Mouse (Mus musculus): ENCODE results near the gene Cfap300. TPM values are rescaled to one million over a fixed set of nuclear protein-coding genes. Genes with fewer than 3 reads are reported as not detected.

Gene Cfap300
- polyA plus RNA-seq, 1 experiment from 2014 or later, result 14.6 TPM

DNA sequence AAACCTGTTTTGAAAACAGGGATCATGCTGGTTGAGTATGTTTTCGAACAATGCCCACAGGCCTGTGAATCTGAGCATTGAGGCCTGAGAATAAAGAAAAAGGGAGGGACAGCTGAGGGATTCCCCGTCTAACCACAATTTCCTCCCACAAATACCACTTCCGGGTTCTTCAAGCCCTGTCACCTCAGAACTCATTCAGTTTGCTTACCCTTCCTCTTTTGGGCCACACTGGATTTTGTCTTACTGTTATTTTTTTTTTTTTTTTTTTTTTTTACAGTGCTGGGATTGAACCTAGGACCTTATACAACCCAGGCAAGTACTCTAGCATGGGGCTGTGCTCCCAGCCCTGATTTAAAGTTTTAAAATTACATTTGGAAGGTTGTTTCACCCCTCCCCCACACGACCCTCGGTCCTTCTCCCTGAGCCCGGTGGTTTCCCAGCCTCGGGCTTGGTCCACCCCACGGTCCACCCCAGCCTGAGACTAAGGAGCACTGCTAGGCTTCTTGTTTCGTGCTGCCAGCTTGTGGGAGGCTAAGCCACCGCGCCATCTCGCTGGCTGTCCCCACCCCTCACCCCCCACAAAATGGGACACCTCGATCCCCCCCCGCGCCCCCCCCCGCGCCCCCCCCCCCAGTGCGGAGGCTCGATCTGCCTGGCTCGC, 25.2 kb downstream of the Cfap300 start:
- Histone ChIP-seq H3K9ac (replicated peaks) (no peak overlapping the region), H3K9me3 (replicated peaks) (no peaks in the 10 kb centered on the region), H3K27ac (replicated peaks) (no peak overlapping the region), H3K4me1 (no peaks in the 10 kb centered on the region), H3K4me2 (no peak overlapping the region), H3K4me3 (replicated peaks) (no peak overlapping the region), H3K27me3 (replicated peaks) (no peaks in the 10 kb centered on the region), H3K36me3 (peaks cover 3% of the 10 kb centered on the region; the same call in 1 of the 2 replicates)
- 61% methylated on average over 15 of the region's 20 CpGs for WGBS
- ATAC-seq (ENCODE audit: low FRiP score), result no peak

DNA sequence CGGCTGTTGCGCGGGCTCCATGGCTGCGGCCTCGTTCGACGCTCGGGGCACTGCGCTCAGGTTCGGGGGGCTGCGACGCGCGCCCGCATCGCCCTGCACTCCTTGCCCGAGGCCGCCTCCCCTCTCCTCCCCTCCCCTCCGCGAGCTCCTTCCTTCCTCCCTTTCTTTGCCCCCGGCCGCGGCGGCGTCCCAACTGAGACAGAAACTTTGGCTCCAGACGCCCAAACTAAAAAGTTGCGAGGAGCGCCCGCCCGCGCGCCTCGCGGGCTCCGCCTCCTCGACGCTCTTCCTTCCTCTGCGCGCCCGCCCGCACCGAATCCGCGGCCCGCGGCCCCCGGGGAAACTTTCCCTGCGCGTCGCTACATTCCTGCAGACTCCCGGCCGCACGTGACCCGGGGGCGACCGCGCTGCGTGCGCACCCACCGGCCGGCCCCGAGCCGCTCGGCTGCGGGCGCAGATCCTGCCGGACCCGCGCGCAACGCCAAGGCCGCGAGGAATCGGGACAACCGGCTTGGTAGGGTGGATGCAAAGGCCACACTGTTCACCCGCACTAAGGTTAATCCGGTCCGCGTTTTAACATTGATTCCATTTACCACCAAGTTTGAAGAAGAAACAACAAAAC, 38.1 kb downstream of the Cfap300 start, which contains the start of gene Yap1:
Gene Yap1, minus strand, starts transcription at position 227 of the 622 bp plus-strand sequence.
- Histone ChIP-seq H3K27me3 (replicated peaks) (no peaks in the 10 kb centered on the region), H3K4me1 (peaks cover 22% of the 10 kb centered on the region), H3K9me3 (replicated peaks) (no peaks in the 10 kb centered on the region), H3K36me3 (no peaks in the 10 kb centered on the region), H3K27ac (replicated peaks) (peak within 1 kb of the TSS; percentile 87), H3K4me3 (replicated peaks) (peak within 1 kb of the TSS; percentile 75), H3K4me2 (peak within 1 kb of the TSS; percentile 94), H3K9ac (replicated peaks) (peak within 1 kb of the TSS; percentile 64)
- peak; percentile 80 for ATAC-seq (ENCODE audit: low FRiP score)
- under 1% methylated on average over 76 of the region's 79 CpGs for WGBS

DNA sequence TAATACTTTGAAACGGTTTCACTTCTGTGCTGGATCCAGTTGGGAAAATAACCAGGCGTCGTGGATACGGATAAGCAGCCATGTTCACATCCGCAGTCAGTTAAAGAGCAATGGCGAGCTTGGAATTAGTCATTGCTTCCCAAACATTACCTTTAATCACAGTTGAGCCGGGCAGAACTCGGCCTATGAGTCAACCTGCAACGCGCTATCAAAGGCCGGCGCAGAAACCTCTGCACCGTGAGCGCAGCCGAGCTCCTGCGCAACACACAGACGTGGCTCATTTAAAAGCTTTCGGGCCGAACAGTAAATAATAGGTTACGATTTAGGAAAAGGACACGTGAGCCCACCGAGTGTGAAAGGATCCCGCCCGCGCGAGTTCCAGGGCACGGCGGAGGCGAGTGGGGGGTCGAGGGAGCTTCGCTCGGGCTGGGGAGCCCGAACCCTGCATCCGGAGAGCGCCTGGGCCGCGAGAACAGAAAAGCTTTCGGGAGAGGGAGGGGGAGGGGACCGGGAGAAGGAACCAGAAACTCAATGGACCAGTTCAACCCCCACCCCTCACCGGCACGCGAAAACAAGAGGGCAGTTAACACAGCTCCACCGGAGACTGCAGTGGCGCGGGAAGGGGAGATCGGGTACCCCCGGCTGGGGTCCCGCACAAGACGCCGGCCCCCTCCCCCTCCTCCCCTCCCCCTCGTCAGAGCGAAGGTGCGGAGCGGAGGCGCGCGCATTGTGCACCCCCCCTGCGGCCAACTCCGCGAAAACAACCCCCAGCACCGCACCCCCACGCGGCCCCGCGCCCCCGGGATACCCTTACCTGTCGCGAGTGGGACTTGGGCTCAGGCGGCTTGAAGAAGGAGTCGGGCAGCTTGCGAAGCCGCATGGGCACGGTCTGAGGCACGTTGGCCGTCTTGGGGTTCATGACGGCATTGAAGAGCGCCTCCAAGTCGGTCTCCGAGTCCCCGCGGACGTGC, 39.0 kb downstream of the Cfap300 start:
- Histone ChIP-seq H3K4me2 (peak overlapping the region; percentile 94), H3K27ac (replicated peaks) (peak overlapping the region; percentile 87), H3K4me1 (peaks cover 23% of the 10 kb centered on the region), H3K4me3 (replicated peaks) (peak overlapping the region; percentile 75), H3K9me3 (replicated peaks) (no peaks in the 10 kb centered on the region), H3K9ac (replicated peaks) (peak overlapping the region; percentile 64), H3K36me3 (no peaks in the 10 kb centered on the region), H3K27me3 (replicated peaks) (no peaks in the 10 kb centered on the region)
- WGBS, result under 1% methylated on average over 78 of the region's 82 CpGs
- ATAC-seq (ENCODE audit: low FRiP score), result peak; percentile 71

DNA sequence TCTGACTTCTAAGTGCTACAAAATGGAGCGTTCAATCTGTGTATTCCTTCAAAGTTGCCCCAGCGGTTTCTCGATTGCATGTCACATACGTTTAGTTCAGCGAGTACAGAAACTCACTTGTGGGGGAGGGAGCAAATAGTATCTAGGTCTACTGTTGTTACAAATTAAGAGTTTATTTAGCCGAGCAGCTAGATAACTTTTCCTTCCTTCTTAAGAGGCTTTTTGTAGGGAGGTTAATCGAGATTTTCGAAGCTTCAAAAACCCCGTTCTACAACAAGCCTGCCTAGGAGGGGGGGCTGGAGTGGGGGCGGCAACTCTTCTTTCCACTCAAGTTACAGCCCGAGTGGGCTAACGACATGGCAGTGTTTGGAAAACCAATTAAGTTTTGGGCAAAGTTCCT, 39.8 kb downstream of the Cfap300 start:
- 3% methylated on average over 12 of the region's 12 CpGs for WGBS
- peak; percentile 7; the same call in 1 of the 2 replicates for ATAC-seq (ENCODE audit: low FRiP score)
- Histone ChIP-seq H3K9ac (replicated peaks) (peak overlapping the region; percentile 64), H3K4me1 (peaks cover 23% of the 10 kb centered on the region), H3K9me3 (replicated peaks) (no peaks in the 10 kb centered on the region), H3K4me3 (replicated peaks) (peak overlapping the region; percentile 75), H3K36me3 (no peaks in the 10 kb centered on the region), H3K4me2 (peak overlapping the region; percentile 94), H3K27ac (replicated peaks) (peak overlapping the region; percentile 87; the same call in 1 of the 2 replicates), H3K27me3 (replicated peaks) (no peaks in the 10 kb centered on the region)

DNA sequence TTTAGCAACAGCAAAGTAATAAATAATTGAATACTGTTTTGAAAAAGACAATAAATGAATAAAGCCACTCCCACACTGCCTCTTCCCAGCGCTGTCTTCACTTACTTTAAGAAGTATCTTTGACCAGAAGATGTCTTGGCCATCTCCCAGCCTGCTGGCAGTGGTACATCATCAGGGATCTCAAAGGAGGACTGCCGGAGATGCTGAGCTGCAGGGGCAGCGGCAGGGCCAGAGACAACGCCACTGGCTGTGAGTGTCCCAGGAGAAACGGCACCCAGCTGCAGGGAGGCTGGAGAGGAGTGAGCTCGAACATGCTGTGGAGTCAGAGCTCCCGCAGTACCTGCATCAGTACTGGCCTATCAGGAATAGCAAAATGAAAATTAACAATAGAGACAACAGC, 41.3 kb downstream of the Cfap300 start:
- H3K9me3 ChIP-seq (replicated peaks), result no peaks in the 10 kb centered on the region
- no peak overlapping the region for H3K9ac ChIP-seq (replicated peaks)
- peak overlapping the region; percentile 35 for H3K4me2 ChIP-seq
- no peaks in the 10 kb centered on the region for H3K36me3 ChIP-seq
- H3K27me3 ChIP-seq (replicated peaks), result no peaks in the 10 kb centered on the region
- no peak for ATAC-seq (ENCODE audit: low FRiP score)
- peaks cover 23% of the 10 kb centered on the region for H3K4me1 ChIP-seq
- WGBS, result 32% methylated on average over 7 of the region's 7 CpGs
- no peak overlapping the region for H3K4me3 ChIP-seq (replicated peaks)
- no peak overlapping the region for H3K27ac ChIP-seq (replicated peaks)

DNA sequence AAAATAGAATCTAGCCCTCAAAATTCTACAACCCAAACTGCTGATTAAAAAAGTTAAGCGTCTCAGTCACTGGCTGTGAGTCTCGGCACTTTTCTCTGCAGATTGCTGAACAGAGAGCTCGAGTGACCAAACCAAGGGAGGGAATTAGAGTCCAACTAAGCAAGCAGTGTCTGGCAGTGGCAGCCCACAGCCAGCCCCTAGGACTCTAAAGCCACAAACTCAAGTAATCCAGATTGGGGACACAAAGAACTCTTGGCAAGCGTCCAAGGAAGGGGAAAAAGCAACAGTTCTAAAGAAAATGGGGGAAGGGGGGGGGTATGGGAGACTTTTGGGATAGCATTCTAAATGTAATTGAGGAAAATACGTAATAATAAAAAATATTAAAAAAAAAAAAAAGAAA, 48.3 kb downstream of the Cfap300 start:
- no peak overlapping the region for H3K9ac ChIP-seq (replicated peaks)
- no peak overlapping the region for H3K4me2 ChIP-seq
- H3K4me3 ChIP-seq (replicated peaks), result no peak overlapping the region
- 65% methylated on average over 5 of the region's 5 CpGs for WGBS
- H3K36me3 ChIP-seq, result no peaks in the 10 kb centered on the region
- no peak overlapping the region for H3K27ac ChIP-seq (replicated peaks)
- no peak for ATAC-seq (ENCODE audit: low FRiP score)
- no peaks in the 10 kb centered on the region for H3K4me1 ChIP-seq
- no peaks in the 10 kb centered on the region for H3K9me3 ChIP-seq (replicated peaks)
- no peaks in the 10 kb centered on the region for H3K27me3 ChIP-seq (replicated peaks)

DNA sequence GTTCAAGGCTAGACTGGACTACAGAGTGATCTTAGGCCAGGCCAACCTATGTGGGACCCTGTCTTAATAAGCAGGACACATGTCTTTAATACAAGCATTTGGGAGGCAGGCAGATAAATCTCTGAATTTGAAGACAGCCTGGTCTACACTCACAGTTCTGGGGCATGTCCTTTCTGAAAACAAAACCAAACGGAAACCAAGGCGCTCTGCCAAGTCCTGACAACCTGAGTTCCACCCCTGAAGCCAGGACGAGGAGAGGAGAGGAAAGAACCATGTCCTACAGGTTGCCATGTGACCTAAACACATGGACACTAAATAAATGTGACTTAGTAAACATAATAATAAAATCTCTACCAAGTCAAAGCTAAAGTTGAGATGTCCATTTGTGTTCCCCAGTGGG, 50.0 kb downstream of the Cfap300 start:
- Histone ChIP-seq H3K4me2 (no peak overlapping the region), H3K9me3 (replicated peaks) (no peaks in the 10 kb centered on the region), H3K4me1 (no peaks in the 10 kb centered on the region), H3K4me3 (replicated peaks) (no peak overlapping the region), H3K36me3 (no peaks in the 10 kb centered on the region), H3K27me3 (replicated peaks) (no peaks in the 10 kb centered on the region), H3K27ac (replicated peaks) (no peak overlapping the region), H3K9ac (replicated peaks) (no peak overlapping the region)
- ATAC-seq (ENCODE audit: low FRiP score), result no peak
- WGBS, result 74% methylated on average over 3 of the region's 3 CpGs

DNA sequence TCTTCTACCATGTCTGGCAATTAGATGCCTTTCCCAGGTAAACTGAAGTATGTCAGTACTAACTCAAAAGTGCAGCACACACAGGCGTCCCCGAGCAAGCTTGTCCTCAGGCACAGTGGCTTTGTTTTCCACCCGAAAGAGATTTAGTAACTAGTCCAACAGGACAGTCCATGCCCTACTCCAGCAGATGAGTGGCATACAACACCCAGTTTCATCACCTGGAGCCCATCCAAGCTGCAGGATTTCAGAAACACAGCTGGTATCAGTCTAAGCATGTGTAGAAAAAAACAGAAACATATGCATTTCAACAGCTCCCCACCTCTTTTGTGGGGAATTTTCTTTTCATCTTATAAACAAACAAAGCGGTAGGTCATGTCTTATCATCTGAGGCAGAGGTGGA, 51.7 kb downstream of the Cfap300 start:
- Histone ChIP-seq H3K4me2 (no peak overlapping the region), H3K27ac (replicated peaks) (no peak overlapping the region), H3K36me3 (no peaks in the 10 kb centered on the region), H3K27me3 (replicated peaks) (no peaks in the 10 kb centered on the region), H3K9ac (replicated peaks) (no peak overlapping the region), H3K4me3 (replicated peaks) (no peak overlapping the region), H3K4me1 (no peaks in the 10 kb centered on the region), H3K9me3 (replicated peaks) (no peaks in the 10 kb centered on the region)
- 86% methylated on average over 4 of the region's 4 CpGs for WGBS
- ATAC-seq (ENCODE audit: low FRiP score), result no peak

DNA sequence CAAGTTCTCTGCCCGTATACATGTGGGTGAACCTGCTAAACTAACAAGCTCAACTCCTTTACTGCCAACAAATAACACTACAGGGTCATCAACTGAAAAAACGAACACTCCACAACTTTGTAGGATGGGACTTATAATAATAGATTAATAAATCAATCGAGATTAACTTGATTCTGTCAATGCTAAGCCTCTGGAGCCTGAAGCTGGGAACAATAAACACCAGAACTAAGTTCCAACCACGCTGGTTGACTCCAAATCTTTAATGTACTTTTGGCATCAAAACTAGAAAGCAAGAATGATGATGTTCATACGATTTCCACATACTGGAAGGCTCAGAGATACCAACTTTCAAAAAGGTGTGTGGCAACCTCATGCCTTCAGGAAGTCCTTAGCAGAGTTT, 55.5 kb downstream of the Cfap300 start:
- Histone ChIP-seq H3K27ac (replicated peaks) (no peak overlapping the region), H3K9ac (replicated peaks) (no peak overlapping the region), H3K4me3 (replicated peaks) (no peak overlapping the region), H3K4me1 (no peaks in the 10 kb centered on the region), H3K4me2 (no peak overlapping the region), H3K27me3 (replicated peaks) (no peaks in the 10 kb centered on the region), H3K9me3 (replicated peaks) (no peaks in the 10 kb centered on the region), H3K36me3 (no peaks in the 10 kb centered on the region)
- WGBS, result 87% methylated on average over 5 of the region's 5 CpGs
- ATAC-seq (ENCODE audit: low FRiP score), result no peak

DNA sequence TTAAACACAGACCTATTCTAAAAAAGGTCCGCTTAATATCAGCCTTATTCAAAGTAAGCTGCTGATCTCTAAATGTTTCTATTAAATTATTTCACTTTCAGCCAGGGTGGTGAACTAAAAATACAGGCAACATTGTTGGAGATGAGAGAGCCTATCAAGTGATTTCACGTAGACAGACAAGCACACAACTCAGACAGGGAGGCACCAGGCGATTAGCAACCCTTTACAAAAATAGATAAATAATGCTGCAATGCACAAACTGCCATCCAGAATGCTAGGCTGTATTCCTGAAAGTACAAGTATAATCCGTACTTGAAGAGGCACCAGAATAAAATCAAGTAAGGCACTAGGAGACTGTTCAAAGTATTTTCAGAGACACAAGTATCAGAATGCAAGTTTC, 58.3 kb downstream of the Cfap300 start:
- Histone ChIP-seq H3K36me3 (no peaks in the 10 kb centered on the region), H3K4me2 (no peak overlapping the region), H3K27me3 (replicated peaks) (no peaks in the 10 kb centered on the region), H3K27ac (replicated peaks) (no peak overlapping the region), H3K4me3 (replicated peaks) (no peak overlapping the region), H3K4me1 (no peaks in the 10 kb centered on the region), H3K9me3 (replicated peaks) (no peaks in the 10 kb centered on the region), H3K9ac (replicated peaks) (no peak overlapping the region)
- WGBS, result 71% methylated on average over 4 of the region's 4 CpGs
- no peak for ATAC-seq (ENCODE audit: low FRiP score)

DNA sequence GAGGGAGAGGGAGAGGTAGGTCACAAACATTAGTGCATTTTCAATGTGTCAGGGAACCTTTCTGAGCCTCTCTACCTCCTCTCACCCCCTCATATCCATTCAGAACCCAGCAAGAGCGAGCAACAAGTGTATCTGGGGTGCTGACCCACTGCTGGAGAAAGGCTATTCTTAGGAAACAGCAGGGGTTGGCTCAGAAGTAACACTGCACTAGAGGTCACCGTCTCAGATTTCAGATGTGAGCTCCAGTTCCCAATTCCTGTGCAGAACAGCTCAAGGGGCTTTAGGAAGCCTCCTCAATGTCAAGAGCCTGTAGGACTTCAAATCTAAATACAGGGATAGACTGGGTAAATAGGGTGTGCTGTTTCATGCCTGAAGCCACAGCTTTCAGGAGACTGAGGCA, 59.0 kb downstream of the Cfap300 start:
- H3K4me2 ChIP-seq, result no peak overlapping the region
- H3K36me3 ChIP-seq, result no peaks in the 10 kb centered on the region
- H3K9me3 ChIP-seq (replicated peaks), result no peaks in the 10 kb centered on the region
- H3K4me3 ChIP-seq (replicated peaks), result no peak overlapping the region
- WGBS, result 13% methylated on average over 2 of the region's 2 CpGs
- H3K4me1 ChIP-seq, result no peaks in the 10 kb centered on the region
- no peak for ATAC-seq (ENCODE audit: low FRiP score)
- H3K9ac ChIP-seq (replicated peaks), result no peak overlapping the region
- H3K27ac ChIP-seq (replicated peaks), result no peak overlapping the region
- no peaks in the 10 kb centered on the region for H3K27me3 ChIP-seq (replicated peaks)

Measured in neural tube, embryonic 15.5 days (tissue).